In genomic region chr7:64610875-64611274, GRCm38 (mm10) we compare ENCODE assay signal across 11 mouse cellular contexts.
DNase-seq lines count a peak whose midpoint lies in the region; ATAC-seq and TF ChIP-seq lines count a peak whose summit lies in the region.
"Had no signal": no experiment of that assay in that cellular context is flagged by ENCODE, and none has a peak within 500 bp of the region (broad histone marks: within the 10 kb centered on the region; RNA-seq: fewer than 3 reads in every experiment).

No protein-coding gene starts in this region.

- H3K9ac ChIP-seq in forebrain, postnatal 0 days: no peak overlapping the region
- no peak overlapping the region for H3K9ac ChIP-seq in forebrain, embryonic 12.5 days
- no peak overlapping the region for H3K9ac ChIP-seq in lung, postnatal 0 days (replicated peaks; ENCODE audit: low read depth)
- H3K9ac ChIP-seq in forebrain, embryonic 13.5 days: no peak overlapping the region
- H3K9ac ChIP-seq: liver, embryonic 13.5 days had no signal

- H3K27ac ChIP-seq in forebrain, postnatal 0 days (ENCODE audit: low read depth, low read length): no peak overlapping the region
- H3K27ac ChIP-seq in forebrain, embryonic 12.5 days: no peak overlapping the region
- no peak overlapping the region for H3K27ac ChIP-seq in lung, postnatal 0 days (ENCODE audit: low read length)
- no peak overlapping the region for H3K27ac ChIP-seq in forebrain, embryonic 13.5 days
- H3K27ac ChIP-seq: heart, embryonic 10.5 days; liver, embryonic 13.5 days had no signal

- CTCF ChIA-PET in Patski (lab: Charles Lee): interaction anchor here (0.7 to 1.8 kb wide), 3 partner anchors 8 to 17 kb away, joined by 3 to 8 read pairs (median 4); no protein-coding TSS in a partner anchor

- H3K27me3 ChIP-seq in forebrain, postnatal 0 days (ENCODE audit: insufficient read depth, low read length): no peaks in the 10 kb centered on the region
- no peaks in the 10 kb centered on the region for H3K27me3 ChIP-seq in forebrain, embryonic 12.5 days
- H3K27me3 ChIP-seq in Patski: no peaks in the 10 kb centered on the region
- no peaks in the 10 kb centered on the region for H3K27me3 ChIP-seq in lung, postnatal 0 days (replicated peaks; ENCODE audit: insufficient read depth, low read length)
- no peaks in the 10 kb centered on the region for H3K27me3 ChIP-seq in forebrain, embryonic 13.5 days
- H3K27me3 ChIP-seq: liver, embryonic 13.5 days had no signal

- ATAC-seq in forebrain, postnatal 0 days: no peak
- ATAC-seq in forebrain, embryonic 12.5 days (ENCODE audit: low FRiP score): no peak
- ATAC-seq in Patski: no peak
- ATAC-seq in lung, postnatal 0 days: no peak
- ATAC-seq in megakaryocyte-erythroid progenitor cell, adult 5-6 weeks (replicated peaks; ENCODE audit: low FRiP score, low TSS enrichment, poor library complexity, severe bottlenecking): no peak
- no peak for ATAC-seq in forebrain, embryonic 13.5 days
- ATAC-seq: activated CD4-positive, CD25-positive, alpha-beta regulatory T cell, adult 4 months had no signal

- TF ChIP-seq POLR2A in lung, adult 2 months (IDR thresholded peaks at IDR 0.05; ENCODE audit: borderline replicate concordance, extremely low read depth, low read depth, low read length): no peak

- no peak overlapping the region for H3K4me2 ChIP-seq in forebrain, postnatal 0 days (ENCODE audit: low read depth)
- no peak overlapping the region for H3K4me2 ChIP-seq in forebrain, embryonic 12.5 days
- H3K4me2 ChIP-seq in lung, postnatal 0 days (replicated peaks; ENCODE audit: low read depth, low read length): no peak overlapping the region
- H3K4me2 ChIP-seq in forebrain, embryonic 13.5 days: no peak overlapping the region
- H3K4me2 ChIP-seq: liver, embryonic 13.5 days had no signal

- H3K36me3 ChIP-seq in forebrain, postnatal 0 days (ENCODE audit: insufficient read depth): no peaks in the 10 kb centered on the region
- no peaks in the 10 kb centered on the region for H3K36me3 ChIP-seq in forebrain, embryonic 12.5 days (replicated peaks)
- H3K36me3 ChIP-seq in lung, postnatal 0 days (ENCODE audit: insufficient read depth, low read length): no peaks in the 10 kb centered on the region
- H3K36me3 ChIP-seq in forebrain, embryonic 13.5 days (ENCODE audit: poor library complexity, severe bottlenecking): 0 out of 2 replicates have a peak, but pooled peaks cover 16% of the 10 kb centered on the region
- H3K36me3 ChIP-seq: heart, embryonic 10.5 days; liver, embryonic 13.5 days had no signal

- TF ChIP-seq CTCF in forebrain, postnatal 0 days (IDR thresholded peaks at IDR 0.05; ENCODE audit: low read depth): peak; percentile 17; the same call in 1 of the 2 replicates
- 0 out of 2 replicates have a peak, but pooled peaks have one; percentile 9 for TF ChIP-seq CTCF in lung, adult 2 months (IDR thresholded peaks at IDR 0.05; ENCODE audit: insufficient read depth, low read length)
- peak; percentile 49 for TF ChIP-seq CTCF in Patski (IDR thresholded peaks at IDR 0.05)
- TF ChIP-seq CTCF in lung, postnatal 0 days (IDR thresholded peaks at IDR 0.05): peak; percentile 29; the same call in 1 of the 2 replicates

- POLR2A ChIA-PET in Patski (lab: Charles Lee): no interaction called here

- H3K4me1 ChIP-seq in forebrain, postnatal 0 days (ENCODE audit: insufficient read depth): no peaks in the 10 kb centered on the region
- no peaks in the 10 kb centered on the region for H3K4me1 ChIP-seq in forebrain, embryonic 12.5 days
- H3K4me1 ChIP-seq in lung, adult 2 months (ENCODE audit: control insufficient read depth, insufficient read depth, low read length): no peaks in the 10 kb centered on the region
- no peaks in the 10 kb centered on the region for H3K4me1 ChIP-seq in lung, postnatal 0 days (ENCODE audit: insufficient read depth, low read depth, low read length)
- H3K4me1 ChIP-seq in forebrain, embryonic 13.5 days: no peaks in the 10 kb centered on the region
- H3K4me1 ChIP-seq: heart, embryonic 10.5 days; liver, embryonic 13.5 days had no signal

- TF ChIP-seq EP300 in lung, postnatal 0 days (IDR thresholded peaks at IDR 0.05): no peak

- no peak for DNase-seq in forebrain, postnatal 0 days
- DNase-seq in lung, adult 2 months: no peak
- no peak for DNase-seq in lung, postnatal 25 days (ENCODE audit: low spot score)
- no peak for DNase-seq in Patski (ENCODE audit: low read depth, low spot score)
- no peak for DNase-seq in lung, postnatal 0 days (ENCODE audit: low spot score)
- DNase-seq: liver, embryonic 13.5 days had no signal

- H3K9me3 ChIP-seq in forebrain, postnatal 0 days (ENCODE audit: low read length): no peaks in the 10 kb centered on the region
- no peaks in the 10 kb centered on the region for H3K9me3 ChIP-seq in forebrain, embryonic 12.5 days
- no peaks in the 10 kb centered on the region for H3K9me3 ChIP-seq in lung, postnatal 0 days (ENCODE audit: low read length)
- peaks cover 4% of the 10 kb centered on the region; the same call in 1 of the 2 replicates for H3K9me3 ChIP-seq in forebrain, embryonic 13.5 days (replicated peaks)
- H3K9me3 ChIP-seq: heart, embryonic 10.5 days had no signal

- no peak overlapping the region for H3K4me3 ChIP-seq in forebrain, postnatal 0 days (ENCODE audit: low read depth, low read length)
- no peak overlapping the region for H3K4me3 ChIP-seq in forebrain, embryonic 12.5 days (replicated peaks)
- H3K4me3 ChIP-seq in lung, adult 2 months (replicated peaks; ENCODE audit: extremely low read depth, low read depth, low read length): no peak overlapping the region
- no peak overlapping the region for H3K4me3 ChIP-seq in lung, postnatal 0 days (ENCODE audit: low read depth, low read length)
- H3K4me3 ChIP-seq in forebrain, embryonic 13.5 days: no peak overlapping the region
- H3K4me3 ChIP-seq: heart, embryonic 10.5 days; liver, embryonic 13.5 days had no signal

- WGBS in forebrain, postnatal 0 days: 76% methylated on average over 4 of the region's 4 CpGs
- WGBS in forebrain, embryonic 12.5 days: 62% methylated on average over 4 of the region's 4 CpGs
- WGBS in lung, adult 2 months: 64% methylated on average over 4 of the region's 4 CpGs
- 72% methylated on average over 4 of the region's 4 CpGs for WGBS in lung, postnatal 0 days
- 75% methylated on average over 4 of the region's 4 CpGs for WGBS in forebrain, embryonic 13.5 days

- in situ Hi-C loops in Patski (cut with MboI; ENCODE audit: low pct_unique_long_range_greater_than_20kb): no loop called here
